Mouse (Mus musculus) C2C12 (cell line): ENCODE measurements at regions not wholly inside any gene's neighbourhood (a gene's known extent, or its start where the extent isn't known, plus 50 kb on each side); places are given as distances from the start of the nearest gene placed in this dataset.
"Not testable (repeated sequence)": the region's sequence is repeated elsewhere in the genome, so short reads cannot be mapped to it uniquely, and the experiment has no call there.

Source experiments
- H3K27me3 ChIP-seq: one replicate; pipeline ENCODE4 v1.6.1; 2011; ENCODE audit not compliant: control insufficient read depth, insufficient read depth, insufficient read length
- H3K36me3 ChIP-seq: one replicate; pipeline ENCODE4 v1.6.1; 2011; ENCODE audit not compliant: control insufficient read depth, insufficient read depth
- H3K4me3 ChIP-seq: one replicate; pipeline ENCODE4 v1.5.1; 2011; ENCODE audit warnings: mild to moderate bottlenecking, control low read depth; ENCODE audit not compliant: poor library complexity, insufficient read depth, severe bottlenecking
- H3K79me2 ChIP-seq: one replicate; pipeline ENCODE4 v1.6.1; 2011; ENCODE audit not compliant: control insufficient read depth, insufficient read depth
- H3K79me3 ChIP-seq: one replicate; pipeline ENCODE4 v1.6.1; 2011; ENCODE audit warnings: low read depth, control low read depth
- H3ac ChIP-seq: one replicate; pipeline ENCODE3; 2011; ENCODE audit warnings: low read depth; ENCODE audit not compliant: control insufficient read depth, insufficient read length
- CEBPB ChIP-seq: IDR thresholded peaks from one replicate; pipeline ENCODE4 v1.6.1; 2011; ENCODE audit warnings: low read depth, mild to moderate bottlenecking, control low read depth, moderate library complexity
- CTCF ChIP-seq: IDR thresholded peaks from one replicate; pipeline ENCODE4 v1.5.1; 2011; ENCODE audit not compliant: control insufficient read depth, insufficient read depth, insufficient read length
- FOSL1 ChIP-seq: IDR thresholded peaks from one replicate; pipeline ENCODE4 v1.8.0; 2011; ENCODE audit warnings: mild to moderate bottlenecking, low read length; ENCODE audit not compliant: poor library complexity, insufficient read depth, severe bottlenecking
- MAX ChIP-seq: IDR thresholded peaks from one replicate; pipeline ENCODE4 v1.6.1; 2011; ENCODE audit warnings: mild to moderate bottlenecking, control low read depth
- MYOD1 ChIP-seq: IDR thresholded peaks from one replicate; pipeline ENCODE4 v1.6.1; 2011; ENCODE audit warnings: low read depth; ENCODE audit not compliant: control insufficient read depth, insufficient read length
- MYOG ChIP-seq: IDR thresholded peaks from one replicate; pipeline ENCODE4 v1.6.1; 2011; ENCODE audit not compliant: control insufficient read depth, insufficient read length; ENCODE audit errors: extremely low read depth
- USF1 ChIP-seq: IDR thresholded peaks from one replicate; pipeline ENCODE4 v1.6.1; 2011; ENCODE audit warnings: low read depth, mild to moderate bottlenecking, control low read depth, moderate library complexity

GRCm38 (mm10) chr5:148753457-148753856 is 175.7 kb downstream of the Katnal1 start:
- Histone ChIP-seq H3ac (no peak overlapping the region), H3K79me2 (no peaks in the 10 kb centered on the region), H3K36me3 (no peaks in the 10 kb centered on the region), H3K79me3 (no peaks in the 10 kb centered on the region), H3K27me3 (no peaks in the 10 kb centered on the region), H3K4me3 (no peak overlapping the region)
- no peak for TF ChIP-seq CTCF
- TF ChIP-seq MAX = no peak
- TF ChIP-seq MYOG = no peak
- no peak for TF ChIP-seq FOSL1
- no peak for TF ChIP-seq USF1
- TF ChIP-seq MYOD1 = no peak
- TF ChIP-seq CEBPB = no peak

GRCm38 (mm10) chr5:148751980-148752379 is 177.1 kb downstream of the Katnal1 start:
- H3K79me3 ChIP-seq = no peaks in the 10 kb centered on the region
- H3ac ChIP-seq = no peak overlapping the region
- no peaks in the 10 kb centered on the region for H3K36me3 ChIP-seq
- H3K4me3 ChIP-seq = no peak overlapping the region
- no peaks in the 10 kb centered on the region for H3K27me3 ChIP-seq
- no peak for TF ChIP-seq CTCF
- no peak for TF ChIP-seq MYOG
- TF ChIP-seq USF1 = no peak
- TF ChIP-seq MAX = no peak
- no peak for TF ChIP-seq MYOD1
- no peak for TF ChIP-seq CEBPB
- no peak for TF ChIP-seq FOSL1
- no peaks in the 10 kb centered on the region for H3K79me2 ChIP-seq

- Histone ChIP-seq H3K79me2 (no peaks in the 10 kb centered on the region), H3K79me3 (no peaks in the 10 kb centered on the region), H3ac (no peak overlapping the region), H3K27me3 (no peaks in the 10 kb centered on the region), H3K36me3 (no peaks in the 10 kb centered on the region), H3K4me3 (no peak overlapping the region)
- TF ChIP-seq CTCF (no peak), MYOD1 (no peak), FOSL1 (no peak), MAX (no peak), CEBPB (no peak), MYOG (no peak), USF1 (no peak)
These were observed 179.0 kb downstream of the Katnal1 start for GRCm38 (mm10) chr5:148750002-148750734.

GRCm38 (mm10) chr5:148747972-148748764 is 181.0 kb downstream of the Katnal1 start:
- TF ChIP-seq FOSL1 (no peak), CEBPB (no peak), MAX (no peak), CTCF (no peak), MYOG (no peak), MYOD1 (no peak), USF1 (no peak)
- Histone ChIP-seq H3K79me2 (no peaks in the 10 kb centered on the region), H3ac (no peak overlapping the region), H3K79me3 (no peaks in the 10 kb centered on the region), H3K36me3 (no peaks in the 10 kb centered on the region), H3K4me3 (no peak overlapping the region), H3K27me3 (no peaks in the 10 kb centered on the region)

DNA sequence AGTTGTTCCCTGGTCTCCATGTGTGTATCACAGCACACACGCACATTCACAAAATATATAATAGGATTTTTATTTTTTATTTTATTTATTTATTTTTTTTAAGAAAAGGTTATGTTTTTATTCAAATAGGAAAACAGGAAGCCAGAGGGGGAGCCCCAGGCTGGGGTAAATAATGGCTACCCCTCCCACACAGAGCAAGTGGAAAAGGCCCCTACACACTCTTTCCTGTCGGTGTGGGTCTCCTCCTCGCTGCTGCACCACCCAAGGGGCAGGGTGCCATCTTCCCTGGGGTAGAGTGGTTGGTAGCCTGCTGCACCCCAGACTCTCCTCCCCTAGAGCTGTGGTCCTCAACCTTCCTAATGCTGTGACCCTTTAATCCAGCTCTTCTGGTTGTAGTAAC is 181.6 kb downstream of the Katnal1 start:
- H3K4me3 ChIP-seq = no peak overlapping the region
- no peaks in the 10 kb centered on the region for H3K36me3 ChIP-seq
- H3K27me3 ChIP-seq = no peaks in the 10 kb centered on the region
- no peaks in the 10 kb centered on the region for H3K79me2 ChIP-seq
- no peak for TF ChIP-seq FOSL1
- TF ChIP-seq MYOG = no peak
- no peak for TF ChIP-seq MAX
- no peak for TF ChIP-seq CEBPB
- TF ChIP-seq CTCF = no peak
- no peak for TF ChIP-seq USF1
- TF ChIP-seq MYOD1 = no peak
- no peak overlapping the region for H3ac ChIP-seq
- H3K79me3 ChIP-seq = no peaks in the 10 kb centered on the region

DNA sequence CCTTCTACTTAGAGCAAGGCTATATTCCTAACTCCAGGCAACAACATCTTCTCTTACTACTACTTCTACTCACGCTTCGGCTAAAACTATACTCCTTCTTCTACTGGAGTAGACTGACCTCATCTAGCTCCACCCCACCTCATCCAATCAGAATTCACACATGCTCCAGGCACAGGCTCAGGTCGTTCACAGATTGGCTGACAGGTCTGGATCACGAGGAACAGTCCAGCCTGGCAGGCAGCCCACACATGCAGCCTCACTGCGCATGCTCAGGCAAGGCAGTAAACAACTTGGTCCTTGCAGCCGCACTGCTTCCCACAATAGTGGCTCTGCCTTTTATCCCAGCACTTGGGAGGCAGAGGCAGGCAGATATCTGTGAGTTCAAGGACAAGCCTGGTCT is 182.4 kb downstream of the Katnal1 start:
- not testable (repeated sequence) for H3K4me3 ChIP-seq, H3K27me3 ChIP-seq, H3K36me3 ChIP-seq, H3K79me3 ChIP-seq, H3K79me2 ChIP-seq, H3ac ChIP-seq
